ENCODE assay signal across 9 mouse cellular contexts in the genomic region with DNA sequence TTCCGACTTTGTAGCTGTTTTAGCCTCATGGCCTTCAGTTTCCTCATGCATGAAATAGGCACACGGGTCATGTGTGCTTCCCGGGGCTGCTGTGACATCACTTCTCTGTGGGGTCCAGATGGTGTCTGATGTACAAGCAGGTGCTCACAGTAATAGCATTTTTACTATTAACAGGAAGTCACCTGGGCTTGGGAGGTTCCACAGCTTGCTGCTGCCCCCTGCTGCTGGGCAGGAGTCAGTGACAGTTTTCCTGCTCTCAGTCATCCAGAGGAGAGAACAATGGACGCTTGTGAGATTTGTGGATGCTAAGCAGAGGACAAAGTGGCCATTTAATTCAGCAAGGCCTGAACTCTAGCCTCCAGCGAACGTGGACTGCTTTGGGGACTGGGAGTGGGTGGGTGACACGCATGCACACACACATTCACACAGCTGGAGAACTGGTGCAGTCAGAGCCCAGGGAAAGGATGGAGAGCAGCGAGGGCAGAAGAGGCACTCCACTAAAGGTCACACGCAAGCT. TPM values are rescaled to one million over a fixed set of nuclear protein-coding genes. Genes with fewer than 3 reads are reported as not detected.
DNase-seq lines count a peak whose midpoint lies in the region; ATAC-seq and TF ChIP-seq lines count a peak whose summit lies in the region.
"Had no signal": no experiment of that assay in that cellular context is flagged by ENCODE, and none has a peak within 500 bp of the region (broad histone marks: within the 10 kb centered on the region; RNA-seq: fewer than 3 reads in every experiment).

No protein-coding gene starts in this region.

- H3K4me1 ChIP-seq in ES-Bruce4 (ENCODE audit: control insufficient read depth, insufficient read depth, low read length), result no peaks in the 10 kb centered on the region
- peaks cover 16% of the 10 kb centered on the region for H3K4me1 ChIP-seq in bone marrow macrophage, adult 2 months (ENCODE audit: control insufficient read depth, insufficient read depth, low read length)
- peaks cover 17% of the 10 kb centered on the region; the same call in 1 of the 2 replicates for H3K4me1 ChIP-seq in embryonic facial prominence, embryonic 15.5 days
- H3K4me1 ChIP-seq in hindbrain, embryonic 10.5 days (replicated peaks), result peaks cover 14% of the 10 kb centered on the region; the same call in 1 of the 2 replicates
- peaks cover 12% of the 10 kb centered on the region; the same call in 1 of the 2 replicates for H3K4me1 ChIP-seq in lung, embryonic 14.5 days (ENCODE audit: insufficient read depth)
- peaks cover 19% of the 10 kb centered on the region for H3K4me1 ChIP-seq in olfactory bulb, adult 2 months (ENCODE audit: control insufficient read depth, insufficient read depth, low read length)
- H3K4me1 ChIP-seq in thymus, adult 2 months (replicated peaks; ENCODE audit: control insufficient read depth, insufficient read depth, low read length), result peaks cover 38% of the 10 kb centered on the region

- 0 out of 2 replicates have a peak, but pooled peaks have one; percentile 25 for TF ChIP-seq EP300 in ES-Bruce4 (IDR thresholded peaks at IDR 0.05; ENCODE audit: insufficient read depth, low read depth, low read length)

- H3K27ac ChIP-seq in ES-Bruce4 (ENCODE audit: insufficient read depth, low read length), result no peak overlapping the region
- no peak overlapping the region for H3K27ac ChIP-seq in bone marrow macrophage, adult 2 months (ENCODE audit: insufficient read depth, low read depth, low read length)
- H3K27ac ChIP-seq in embryonic facial prominence, embryonic 15.5 days (replicated peaks), result 0 out of 2 replicates have a peak overlapping the region, but pooled peaks have one; percentile 22
- H3K27ac ChIP-seq in hindbrain, embryonic 10.5 days, result peak overlapping the region; percentile 71
- H3K27ac ChIP-seq in lung, embryonic 14.5 days (ENCODE audit: low read depth), result peak overlapping the region; percentile 42; the same call in 1 of the 2 replicates
- H3K27ac ChIP-seq in olfactory bulb, adult 2 months (ENCODE audit: insufficient read depth, low read depth, low read length), result no peak overlapping the region; the same call in 1 of the 2 replicates
- peak overlapping the region; percentile 99 for H3K27ac ChIP-seq in thymus, adult 2 months (ENCODE audit: control insufficient read depth, insufficient read depth, low read length)
- H3K27ac ChIP-seq: lung, embryonic 15.5 days had no signal

- DNase-seq in hindbrain, embryonic 10.5 days (ENCODE audit: low spot score), result peak; percentile 69
- DNase-seq in layer of hippocampus, adult 8-10 months (ENCODE audit: low spot score in 2 of 2), result peak; percentile 72 to 73
- peak; percentile 77 for DNase-seq in lung, embryonic 14.5 days
- peak; percentile 85 for DNase-seq in thymus, adult 2 months

- H3K36me3 ChIP-seq in ES-Bruce4 (ENCODE audit: control insufficient read depth, insufficient read depth, low read length, poor library complexity, severe bottlenecking), result peaks cover 8% of the 10 kb centered on the region; the same call in 1 of the 2 replicates
- H3K36me3 ChIP-seq in embryonic facial prominence, embryonic 15.5 days, result peaks cover 45% of the 10 kb centered on the region
- peaks cover 47% of the 10 kb centered on the region for H3K36me3 ChIP-seq in hindbrain, embryonic 10.5 days
- H3K36me3 ChIP-seq in lung, embryonic 14.5 days (ENCODE audit: insufficient read depth), result peaks cover 48% of the 10 kb centered on the region
- peaks cover 11% of the 10 kb centered on the region for H3K36me3 ChIP-seq in thymus, adult 2 months (ENCODE audit: control insufficient read depth, insufficient read depth, low read length)

- H3K4me2 ChIP-seq in embryonic facial prominence, embryonic 15.5 days (replicated peaks), result no peak overlapping the region
- H3K4me2 ChIP-seq in lung, embryonic 14.5 days, result no peak overlapping the region
- H3K4me2 ChIP-seq: lung, embryonic 15.5 days had no signal

- H3K9me3 ChIP-seq in ES-Bruce4 (replicated peaks; ENCODE audit: control insufficient read depth, insufficient read depth, low read length, poor library complexity, severe bottlenecking), result no peaks in the 10 kb centered on the region
- H3K9me3 ChIP-seq in embryonic facial prominence, embryonic 15.5 days (replicated peaks), result no peaks in the 10 kb centered on the region
- H3K9me3 ChIP-seq in hindbrain, embryonic 10.5 days, result no peaks in the 10 kb centered on the region
- H3K9me3 ChIP-seq in lung, embryonic 14.5 days (ENCODE audit: low read depth, low read length), result no peaks in the 10 kb centered on the region
- H3K9me3 ChIP-seq: lung, embryonic 15.5 days had no signal

- no peak for ATAC-seq in embryonic facial prominence, embryonic 15.5 days (ENCODE audit: insufficient number of reproducible peaks, low FRiP score, low TSS enrichment, low read depth)
- peak; percentile 48 for ATAC-seq in lung, embryonic 14.5 days (ENCODE audit: insufficient read depth)

- peak; percentile 87 for TF ChIP-seq CTCF in ES-Bruce4 (IDR thresholded peaks at IDR 0.05; ENCODE audit: low read depth, low read length)
- peak; percentile 99 for TF ChIP-seq CTCF in bone marrow macrophage, adult 2 months (IDR thresholded peaks at IDR 0.05; ENCODE audit: low read depth, low read length)
- peak; percentile 92 for TF ChIP-seq CTCF in lung, embryonic 14.5 days (IDR thresholded peaks at IDR 0.05; ENCODE audit: low read depth)
- peak; percentile 72 for TF ChIP-seq CTCF in olfactory bulb, adult 2 months (IDR thresholded peaks at IDR 0.05; ENCODE audit: insufficient read depth, low read depth, low read length)
- peak; percentile 86 for TF ChIP-seq CTCF in thymus, adult 2 months (IDR thresholded peaks at IDR 0.05; ENCODE audit: borderline replicate concordance, control insufficient read depth, extremely low read depth, insufficient read depth, low read length, poor library complexity)

- H3K27me3 ChIP-seq in ES-Bruce4 (ENCODE audit: control insufficient read depth, insufficient read depth, low read length, poor library complexity, severe bottlenecking), result no peaks in the 10 kb centered on the region
- H3K27me3 ChIP-seq in embryonic facial prominence, embryonic 15.5 days, result no peaks in the 10 kb centered on the region
- no peaks in the 10 kb centered on the region for H3K27me3 ChIP-seq in hindbrain, embryonic 10.5 days (ENCODE audit: insufficient read depth, poor library complexity, severe bottlenecking)
- no peaks in the 10 kb centered on the region for H3K27me3 ChIP-seq in lung, embryonic 14.5 days (ENCODE audit: insufficient read depth, low read length)
- H3K27me3 ChIP-seq in thymus, adult 2 months (ENCODE audit: control insufficient read depth, insufficient read depth, low read length), result no peaks in the 10 kb centered on the region
- H3K27me3 ChIP-seq: lung, embryonic 15.5 days had no signal

- no peak for TF ChIP-seq POLR2A in ES-Bruce4 (IDR thresholded peaks at IDR 0.05; ENCODE audit: insufficient read depth, low read length)
- TF ChIP-seq POLR2A in bone marrow macrophage, adult 2 months (IDR thresholded peaks at IDR 0.05; ENCODE audit: borderline replicate concordance, low read depth, low read length), result no peak
- no peak for TF ChIP-seq POLR2A in olfactory bulb, adult 2 months (IDR thresholded peaks at IDR 0.05; ENCODE audit: insufficient read depth, low read depth, low read length)
- TF ChIP-seq POLR2A in thymus, adult 2 months (IDR thresholded peaks at IDR 0.05; ENCODE audit: control insufficient read depth, extremely low read depth, insufficient read depth, low read length, poor library complexity), result no peak

- H3K9ac ChIP-seq in ES-Bruce4 (ENCODE audit: low read depth, poor library complexity, severe bottlenecking), result no peak overlapping the region
- H3K9ac ChIP-seq in embryonic facial prominence, embryonic 15.5 days, result no peak overlapping the region
- H3K9ac ChIP-seq in lung, embryonic 14.5 days, result no peak overlapping the region
- H3K9ac ChIP-seq: lung, embryonic 15.5 days had no signal

- no peak overlapping the region for H3K4me3 ChIP-seq in ES-Bruce4 (ENCODE audit: low read depth, low read length)
- H3K4me3 ChIP-seq in bone marrow macrophage, adult 2 months (ENCODE audit: insufficient read depth, low read length), result no peak overlapping the region
- no peak overlapping the region for H3K4me3 ChIP-seq in embryonic facial prominence, embryonic 15.5 days (replicated peaks)
- H3K4me3 ChIP-seq in hindbrain, embryonic 10.5 days, result no peak overlapping the region
- H3K4me3 ChIP-seq in lung, embryonic 14.5 days (ENCODE audit: low read depth, low read length), result no peak overlapping the region
- no peak overlapping the region for H3K4me3 ChIP-seq in olfactory bulb, adult 2 months (ENCODE audit: insufficient read depth, low read depth, low read length)
- peak overlapping the region; percentile 9; the same call in 1 of the 2 replicates for H3K4me3 ChIP-seq in thymus, adult 2 months (ENCODE audit: control insufficient read depth, insufficient read depth, low read length)
- H3K4me3 ChIP-seq: lung, embryonic 15.5 days had no signal

- WGBS in embryonic facial prominence, embryonic 15.5 days, result 37% methylated on average over 9 of the region's 9 CpGs
- WGBS in hindbrain, embryonic 10.5 days, result 48% methylated on average over 9 of the region's 9 CpGs
- 41% methylated on average over 9 of the region's 9 CpGs for WGBS in lung, embryonic 14.5 days
- WGBS in olfactory bulb, adult 2 months, result 34% methylated on average over 9 of the region's 9 CpGs
- 33% methylated on average over 9 of the region's 9 CpGs for WGBS in thymus, adult 2 months

RNA-seq across cellular contexts. Expression of a gene that starts 35.7 kb away (rescaled TPM):
- polyA plus RNA-seq in ES-Bruce4 (2011; ENCODE audit: insufficient read depth, insufficient read length, low read depth, missing spikeins), result not detected in 2 replicates
- polyA plus RNA-seq in bone marrow macrophage, adult 2 months (2012; ENCODE audit: insufficient read depth, insufficient read length, missing spikeins), result 37.0 and 37.4 TPM in 2 replicates
- polyA plus RNA-seq in embryonic facial prominence, embryonic 15.5 days (2015; fragmentation: Nextera tagmentation; extraction: Ambion mirVana), result 1.1 and 1.5 TPM in 2 replicates
- 0.41 and 0.49 TPM in 2 replicates for polyA plus RNA-seq in hindbrain, embryonic 10.5 days (2016; fragmentation: Nextera tagmentation; extraction: Ambion mirVana)
- total RNA-seq in layer of hippocampus, adult 8-10 months (2022), result 1 to 10 TPM; 1.4 to 4.2 (median 2.4) TPM
- 0.14 and 0.41 TPM in 2 replicates for polyA plus RNA-seq in lung, embryonic 14.5 days (2014; fragmentation: Nextera tagmentation; extraction: Ambion mirVana)
- not detected in 2 replicates for polyA plus RNA-seq in olfactory bulb, adult 2 months (2012; ENCODE audit: insufficient read depth, insufficient read length, low replicate concordance, missing spikeins)
- 177 and 188 TPM in 2 replicates for polyA plus RNA-seq in thymus, adult 2 months (2012; rRNA removed)

Comparison
In these comparisons a context has a peak if more than half of its experiments do, and no peak if none do; other contexts are left out.
1. H3K27ac ChIP-seq: peak in embryonic facial prominence, embryonic 15.5 days (single experiment), hindbrain, embryonic 10.5 days (single experiment), lung, embryonic 14.5 days (single experiment) and thymus, adult 2 months (single experiment); none in ES-Bruce4 (single experiment), bone marrow macrophage, adult 2 months (single experiment) and olfactory bulb, adult 2 months (single experiment).
2. Peak in every context shown above with its lines, with median percentiles within 50 percentile points of each other: CTCF ChIP-seq and DNase-seq.